Mouse (Mus musculus): ENCODE data around the gene Kl.

GRCm38 (mm10) chr5:150949131-150949530, 3.3 kb upstream of the Kl start:
- TF ChIP-seq CTCF (IDR thresholded peaks at IDR 0.05; ENCODE audit: insufficient read depth, low read depth, low read length) (no peak), POLR2A (IDR thresholded peaks at IDR 0.05; ENCODE audit: insufficient read depth, low read depth, low read length) (no peak)

Measured in olfactory bulb, adult 2 months (tissue).